Mouse (Mus musculus) embryonic facial prominence, embryonic 13.5 days (tissue): Measurements from ENCODE around the gene Ankrd2. TPM values are rescaled to one million over a fixed set of nuclear protein-coding genes. Genes with fewer than 3 reads are reported as not detected.

Source experiments
- ATAC-seq: fragments of 200-750 bp; cut with Nextera tagmentation; 2 replicates; pipeline ENCODE4 v1.8.0; 2017; ENCODE audit warnings: low read depth; ENCODE audit not compliant: insufficient number of reproducible peaks, insufficient read depth, low FRiP score, low TSS enrichment
- H3K27ac ChIP-seq: fragments of 300-500 bp; sonication (generic); 2 replicates; pipeline ENCODE4 v1.5.1; 2015; ENCODE audit warnings: moderate library complexity, mild to moderate bottlenecking, inconsistent platforms
- H3K27me3 ChIP-seq: fragments of 300-500 bp; sonication (generic); 2 replicates; pipeline ENCODE4 v1.6.1; 2015; ENCODE audit warnings: mild to moderate bottlenecking, inconsistent platforms
- H3K36me3 ChIP-seq: fragments of 300-500 bp; sonication (generic); 2 replicates; pipeline ENCODE4 v1.6.1; 2015; ENCODE audit warnings: mild to moderate bottlenecking, inconsistent platforms
- H3K4me1 ChIP-seq: fragments of 300-500 bp; sonication (generic); 2 replicates; pipeline ENCODE4 v1.6.1; 2015; ENCODE audit warnings: inconsistent platforms
- H3K4me2 ChIP-seq: fragments of 300-500 bp; sonication (generic); 2 replicates; pipeline ENCODE4 v1.6.1; 2015; ENCODE audit warnings: moderate library complexity, mild to moderate bottlenecking, inconsistent platforms
- H3K4me3 ChIP-seq: fragments of 300-500 bp; sonication (generic); 2 replicates; pipeline ENCODE4 v1.5.1; 2015; ENCODE audit warnings: mild to moderate bottlenecking, inconsistent platforms
- H3K9ac ChIP-seq: fragments of 300-500 bp; sonication (generic); 2 replicates; pipeline ENCODE4 v1.6.1; 2015; ENCODE audit warnings: mild to moderate bottlenecking, inconsistent platforms
- H3K9me3 ChIP-seq: fragments of 300-500 bp; sonication (generic); 2 replicates; pipeline ENCODE4 v1.6.1; 2016; ENCODE audit warnings: inconsistent platforms
- WGBS: fragments of 180-500 bp; shearing (Covaris S2); methylation state at CpG from one replicate; pipeline ENCODE4 v1.1.7; 2015; ENCODE audit warnings: mixed read lengths; 5-methylcytosine and 5-hydroxymethylcytosine counted together
- polyA plus RNA-seq: library from polyadenylated mRNA; unstranded; fragments of >200 nt; fragmentation: Nextera tagmentation; extraction: Ambion mirVana; gene quantifications from 2 replicates; pipeline ENCODE4 v1.2.1, GENCODE M21; 2015

Gene Ankrd2
- polyA plus RNA-seq, 1 experiment from 2014 or later: 0.31 TPM

DNA sequence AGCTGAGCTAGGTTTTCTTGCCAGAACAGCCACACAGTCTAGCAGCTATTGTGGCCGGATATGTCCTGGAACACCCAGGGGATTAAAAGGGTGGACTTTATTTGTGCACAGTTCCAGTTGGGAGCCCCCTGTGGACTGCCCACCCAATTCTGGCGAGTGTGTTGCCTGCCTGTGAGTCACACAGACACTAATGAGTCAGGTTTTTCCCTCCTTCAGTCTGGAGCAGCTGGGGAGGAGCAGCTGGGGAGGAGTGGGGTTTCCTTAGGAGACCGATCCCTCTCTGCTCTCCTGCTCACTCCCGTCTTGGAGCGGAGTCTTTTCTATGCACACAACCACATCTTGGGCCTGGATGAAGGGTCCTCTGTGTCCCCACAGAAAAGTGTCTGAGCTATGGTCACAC, 19.0 kb upstream of the Ankrd2 start:
- Histone ChIP-seq H3K4me2 (no peak overlapping the region), H3K27me3 (no peaks in the 10 kb centered on the region), H3K9me3 (no peaks in the 10 kb centered on the region), H3K9ac (peak overlapping the region; percentile 36; the same call in 1 of the 2 replicates), H3K4me3 (no peak overlapping the region), H3K27ac (peak overlapping the region; percentile 76), H3K4me1 (peaks cover 60% of the 10 kb centered on the region), H3K36me3 (no peaks in the 10 kb centered on the region)
- WGBS: 55% methylated on average over 5 of the region's 5 CpGs
- ATAC-seq: no peak

DNA sequence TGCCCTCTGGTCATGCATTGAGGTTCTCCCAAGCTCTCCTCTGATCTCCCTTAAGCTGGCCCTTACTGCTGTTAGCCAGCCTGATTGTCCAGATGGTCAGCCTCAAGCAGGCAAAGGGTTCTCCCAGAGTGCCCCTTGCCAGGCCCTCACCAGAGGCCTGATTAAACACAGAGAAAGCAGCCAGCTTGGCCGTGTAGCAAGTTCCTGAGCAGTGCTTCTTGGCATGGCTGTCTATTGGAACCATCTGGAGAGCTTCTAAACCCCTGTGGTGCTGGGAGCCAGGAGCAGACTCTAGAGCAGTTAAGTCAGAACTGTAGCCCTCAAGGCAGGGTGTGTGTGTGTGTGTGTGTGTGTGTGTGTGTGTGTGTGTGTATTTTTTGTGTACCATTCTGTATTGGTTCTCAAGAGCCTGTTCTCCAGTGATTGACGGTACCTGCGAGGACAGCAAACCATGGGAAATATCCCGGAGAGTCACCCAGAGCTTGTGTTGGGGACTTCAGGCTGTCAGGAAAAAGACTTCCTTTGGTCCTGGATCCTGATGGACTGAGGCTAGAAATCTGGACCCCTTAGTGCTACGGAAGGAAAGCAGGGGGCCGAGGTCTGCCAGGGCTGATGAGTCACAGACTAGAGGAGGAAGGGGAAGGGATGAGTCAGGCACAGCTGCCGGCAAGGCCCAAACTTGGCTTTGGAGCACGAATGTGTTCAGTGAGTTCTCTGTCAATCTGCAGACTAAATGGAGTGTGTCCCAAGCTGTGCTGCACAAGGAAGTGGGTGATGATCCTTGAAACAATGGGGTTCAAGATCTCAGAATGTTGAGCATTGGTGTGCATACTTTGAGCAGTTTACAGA, 18.2 kb upstream of the Ankrd2 start:
- peaks cover 67% of the 10 kb centered on the region for H3K4me1 ChIP-seq

DNA sequence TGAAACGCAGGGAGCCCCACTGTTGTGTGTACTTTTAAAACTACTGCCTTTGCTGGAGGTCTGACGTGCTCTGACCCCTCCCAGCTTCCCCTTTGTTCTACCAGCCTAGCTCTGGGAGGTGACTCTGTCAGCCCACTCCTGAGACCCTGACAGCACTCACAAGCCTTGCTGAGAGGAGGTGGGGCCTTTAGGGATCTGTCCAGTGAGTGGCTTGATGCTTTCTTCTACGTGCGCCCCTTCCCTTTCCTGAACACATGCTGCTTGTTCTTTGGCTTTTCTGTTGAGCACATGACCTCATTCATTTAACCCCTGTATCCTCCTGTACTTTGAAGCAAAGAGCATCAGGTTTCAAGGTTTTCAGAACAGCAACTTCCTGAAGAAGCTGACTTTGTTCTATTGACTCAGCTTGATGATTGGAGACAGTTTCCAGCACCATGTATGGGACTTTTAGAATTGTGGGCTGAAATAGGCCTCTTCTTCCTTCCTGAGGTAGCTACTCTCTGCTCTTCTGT, 16.7 kb upstream of the Ankrd2 start:
- peaks cover 68% of the 10 kb centered on the region for H3K4me1 ChIP-seq
- no peak overlapping the region for H3K4me2 ChIP-seq
- peak overlapping the region; percentile 76 for H3K27ac ChIP-seq
- H3K27me3 ChIP-seq: no peaks in the 10 kb centered on the region
- 31% methylated on average over 4 of the region's 4 CpGs for WGBS
- no peak overlapping the region for H3K4me3 ChIP-seq
- H3K9ac ChIP-seq: no peak overlapping the region
- H3K36me3 ChIP-seq: no peaks in the 10 kb centered on the region
- H3K9me3 ChIP-seq: no peaks in the 10 kb centered on the region
- no peak for ATAC-seq

More for the DNA sequence above, 18.2 kb upstream of the Ankrd2 start:
- Histone ChIP-seq H3K27ac (peak overlapping the region; percentile 76), H3K36me3 (no peaks in the 10 kb centered on the region), H3K4me2 (0 out of 2 replicates have a peak overlapping the region, but pooled peaks have one; percentile 1), H3K27me3 (no peaks in the 10 kb centered on the region), H3K9ac (0 out of 2 replicates have a peak overlapping the region, but pooled peaks have one; percentile 36), H3K9me3 (no peaks in the 10 kb centered on the region), H3K4me3 (no peak overlapping the region)
- no peak for ATAC-seq
- 55% methylated on average over 8 of the region's 8 CpGs for WGBS

DNA sequence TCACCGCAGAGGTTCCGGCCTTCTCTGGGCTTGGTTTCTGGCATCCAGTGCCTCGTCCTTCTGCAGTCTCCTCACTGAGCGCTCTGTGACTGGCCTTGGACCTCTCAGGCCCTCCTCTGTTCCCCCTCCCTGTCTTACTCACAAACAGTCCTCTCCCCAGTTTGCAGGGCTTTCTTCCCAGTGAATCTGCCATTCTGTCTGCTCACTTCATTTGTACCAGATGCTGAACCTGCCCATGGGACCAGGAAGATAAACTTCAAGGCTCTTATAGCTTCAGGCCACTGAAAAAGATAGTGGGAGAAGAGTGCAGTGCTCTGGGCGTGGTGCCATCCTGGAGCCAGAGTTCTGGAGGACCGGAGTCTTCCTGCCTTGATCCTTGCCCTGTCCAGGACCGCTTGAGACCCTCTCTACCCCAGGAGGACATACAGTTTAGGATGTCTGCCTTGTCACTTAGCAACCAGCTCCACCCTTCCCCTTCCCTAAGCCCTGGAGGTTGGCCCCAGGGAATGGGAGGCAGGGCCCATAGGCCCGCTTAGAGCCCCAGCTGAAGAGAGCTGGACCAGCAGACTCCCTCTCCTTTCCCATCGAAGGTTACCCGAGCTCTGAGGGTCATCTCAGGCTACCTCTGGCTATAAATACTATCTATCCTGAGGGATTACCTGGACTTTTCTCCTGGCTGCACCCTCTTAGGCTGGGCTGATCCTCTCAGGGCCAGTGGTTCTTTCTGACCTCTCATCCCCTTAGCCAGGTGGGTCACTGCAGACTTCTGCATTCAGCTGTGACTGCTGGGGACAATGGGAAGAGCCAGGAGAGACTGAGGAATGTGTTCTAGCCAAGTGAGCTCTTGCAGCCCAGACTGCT, 13.9 kb upstream of the Ankrd2 start:
- H3K27ac ChIP-seq: peak overlapping the region; percentile 55
- 58% methylated on average over 10 of the region's 10 CpGs for whole genome bisulfite sequencing

DNA sequence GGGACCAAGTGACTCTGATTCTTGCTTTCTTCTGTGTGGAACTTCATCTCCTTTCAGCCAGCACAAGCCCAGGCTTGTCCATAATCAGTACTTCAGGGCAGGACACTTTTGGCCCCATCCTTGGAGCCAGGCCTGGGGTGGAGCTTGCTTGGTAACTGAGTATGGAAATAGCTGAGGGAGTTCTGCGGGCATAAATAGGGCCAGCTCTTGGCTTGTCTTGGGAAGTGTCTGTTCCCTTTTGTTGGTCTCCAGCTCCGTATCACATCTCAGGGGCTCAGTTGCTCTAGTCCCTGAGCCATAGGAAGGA, 13.3 kb upstream of the Ankrd2 start:
- no peak overlapping the region for H3K9ac ChIP-seq
- no peak overlapping the region for H3K4me3 ChIP-seq
- H3K9me3 ChIP-seq: no peaks in the 10 kb centered on the region
- no peak overlapping the region for H3K4me2 ChIP-seq
- H3K36me3 ChIP-seq: no peaks in the 10 kb centered on the region
- H3K27ac ChIP-seq: peak overlapping the region; percentile 55; the same call in 1 of the 2 replicates
- no peaks in the 10 kb centered on the region for H3K27me3 ChIP-seq
- H3K4me1 ChIP-seq: peaks cover 45% of the 10 kb centered on the region
- WGBS: 69% methylated on average over 2 of the region's 2 CpGs
- ATAC-seq: no peak

More for the DNA sequence above, 13.9 kb upstream of the Ankrd2 start:
- Histone ChIP-seq H3K9ac (no peak overlapping the region), H3K9me3 (no peaks in the 10 kb centered on the region), H3K4me2 (no peak overlapping the region), H3K27me3 (no peaks in the 10 kb centered on the region), H3K36me3 (no peaks in the 10 kb centered on the region), H3K4me3 (no peak overlapping the region), H3K4me1 (peaks cover 51% of the 10 kb centered on the region)
- no peak for ATAC-seq

DNA sequence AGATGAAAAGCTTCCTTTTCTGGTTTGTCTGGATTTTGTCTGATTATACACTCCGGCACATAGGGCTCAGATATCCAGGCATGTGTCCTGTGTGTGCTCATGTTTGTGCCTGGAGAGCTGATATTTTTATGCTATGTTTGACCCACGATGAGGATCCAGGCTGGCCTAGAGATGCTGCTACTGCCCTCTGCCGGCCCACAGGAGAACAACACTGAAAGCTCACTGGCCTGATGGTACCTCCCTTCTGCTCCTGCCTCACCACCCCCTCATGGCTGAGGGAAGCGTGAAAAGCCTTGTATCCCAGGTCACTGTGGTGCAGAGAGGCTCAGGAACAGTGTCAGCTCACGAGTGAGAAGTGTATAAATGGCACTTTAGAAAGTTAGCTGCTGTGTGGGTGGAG, 9.6 kb upstream of the Ankrd2 start:
- ATAC-seq: no peak
- Histone ChIP-seq H3K27me3 (no peaks in the 10 kb centered on the region), H3K4me1 (peaks cover 21% of the 10 kb centered on the region), H3K4me3 (no peak overlapping the region), H3K9ac (no peak overlapping the region), H3K36me3 (no peaks in the 10 kb centered on the region), H3K27ac (no peak overlapping the region), H3K4me2 (no peak overlapping the region), H3K9me3 (no peaks in the 10 kb centered on the region)
- WGBS: 3% methylated on average over 5 of the region's 5 CpGs

DNA sequence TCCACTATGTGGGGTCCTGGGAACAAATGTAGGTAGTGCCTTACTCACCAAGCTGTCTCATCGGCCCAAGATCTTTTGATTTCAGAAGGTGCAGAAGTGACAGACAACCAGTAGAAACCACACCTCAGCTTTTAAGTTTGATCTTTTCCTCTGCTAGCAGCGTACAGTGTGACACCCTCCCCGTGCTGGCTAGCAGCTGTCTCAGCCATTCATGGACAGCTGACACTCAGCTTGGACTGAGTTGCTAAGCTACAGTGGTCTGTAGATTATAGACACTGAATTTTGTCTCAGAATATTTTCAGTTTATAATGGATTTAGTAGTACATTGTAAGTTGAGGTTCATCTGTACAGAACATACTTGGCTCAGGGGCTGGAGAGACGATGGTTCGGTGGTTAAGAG, 4.7 kb upstream of the Ankrd2 start:
- Histone ChIP-seq H3K4me2 (no peak overlapping the region), H3K4me1 (peaks cover 28% of the 10 kb centered on the region), H3K36me3 (peaks cover 19% of the 10 kb centered on the region), H3K9ac (no peak overlapping the region), H3K4me3 (no peak overlapping the region), H3K27me3 (no peaks in the 10 kb centered on the region), H3K9me3 (no peaks in the 10 kb centered on the region), H3K27ac (no peak overlapping the region)
- no peak for ATAC-seq
- WGBS: 80% methylated on average over 5 of the region's 5 CpGs

DNA sequence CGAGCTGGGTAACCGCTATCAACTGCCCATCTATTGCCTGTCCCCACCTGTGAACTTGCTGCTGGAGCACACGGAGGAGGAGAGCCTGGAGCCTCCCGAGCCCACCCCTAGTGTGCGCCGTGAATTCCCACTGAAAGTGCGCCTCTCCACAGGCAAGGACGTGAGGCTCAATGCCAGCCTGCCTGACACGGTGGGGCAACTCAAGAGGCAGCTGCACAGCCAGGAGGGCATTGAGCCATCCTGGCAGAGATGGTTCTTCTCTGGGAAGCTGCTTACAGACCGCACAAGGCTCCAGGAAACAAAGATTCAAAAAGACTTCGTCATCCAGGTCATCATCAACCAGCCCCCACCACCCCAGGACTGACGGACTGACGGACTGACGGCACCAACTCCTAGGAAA, 2.2 kb upstream of the Ankrd2 start:
- Histone ChIP-seq H3K27me3 (no peaks in the 10 kb centered on the region), H3K9ac (peak overlapping the region; percentile 49), H3K27ac (peak overlapping the region; percentile 80), H3K36me3 (peaks cover 19% of the 10 kb centered on the region), H3K4me3 (no peak overlapping the region), H3K4me1 (peaks cover 24% of the 10 kb centered on the region), H3K4me2 (no peak overlapping the region), H3K9me3 (no peaks in the 10 kb centered on the region)
- no peak for ATAC-seq
- 82% methylated on average over 14 of the region's 14 CpGs for WGBS

DNA sequence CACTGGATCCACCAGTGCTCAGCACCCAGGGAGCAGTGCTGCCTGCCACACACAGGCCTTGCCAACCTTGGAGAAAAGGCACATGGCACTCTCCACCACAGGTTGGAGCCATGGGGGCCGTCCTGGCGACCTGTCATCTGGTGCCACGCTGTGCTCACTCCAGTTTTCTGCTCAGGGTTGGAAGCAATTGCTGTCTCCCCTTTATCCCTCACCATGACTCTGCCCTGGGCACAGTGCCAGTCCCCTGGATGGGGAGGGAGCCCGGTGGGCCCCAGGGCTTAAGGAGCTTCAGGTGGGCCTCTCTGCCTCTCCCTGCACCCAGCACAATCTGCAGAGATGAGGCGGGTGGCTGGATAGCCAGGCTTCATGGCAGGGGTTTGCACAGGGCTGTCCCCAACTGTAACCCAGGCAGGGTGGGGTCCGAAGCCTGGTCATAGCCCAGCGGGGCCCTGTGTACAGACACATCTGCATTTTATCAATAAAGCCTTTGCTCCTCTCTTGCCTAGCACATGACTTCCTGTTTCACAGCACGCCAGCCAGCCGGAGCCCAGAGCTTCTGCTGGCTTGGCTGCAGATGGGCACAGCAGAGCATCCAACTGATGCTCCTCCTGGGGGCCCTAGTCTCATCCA, 1.5 kb upstream of the Ankrd2 start:
- Histone ChIP-seq H3K27ac (peak overlapping the region; percentile 80), H3K4me1 (peaks cover 24% of the 10 kb centered on the region), H3K36me3 (peaks cover 19% of the 10 kb centered on the region), H3K27me3 (no peaks in the 10 kb centered on the region), H3K9me3 (no peaks in the 10 kb centered on the region), H3K4me2 (no peak overlapping the region; the same call in 1 of the 2 replicates), H3K9ac (peak overlapping the region; percentile 49), H3K4me3 (no peak overlapping the region)
- ATAC-seq: peak; percentile 35; the same call in 1 of the 2 replicates
- 37% methylated on average over 9 of the region's 9 CpGs for WGBS

DNA sequence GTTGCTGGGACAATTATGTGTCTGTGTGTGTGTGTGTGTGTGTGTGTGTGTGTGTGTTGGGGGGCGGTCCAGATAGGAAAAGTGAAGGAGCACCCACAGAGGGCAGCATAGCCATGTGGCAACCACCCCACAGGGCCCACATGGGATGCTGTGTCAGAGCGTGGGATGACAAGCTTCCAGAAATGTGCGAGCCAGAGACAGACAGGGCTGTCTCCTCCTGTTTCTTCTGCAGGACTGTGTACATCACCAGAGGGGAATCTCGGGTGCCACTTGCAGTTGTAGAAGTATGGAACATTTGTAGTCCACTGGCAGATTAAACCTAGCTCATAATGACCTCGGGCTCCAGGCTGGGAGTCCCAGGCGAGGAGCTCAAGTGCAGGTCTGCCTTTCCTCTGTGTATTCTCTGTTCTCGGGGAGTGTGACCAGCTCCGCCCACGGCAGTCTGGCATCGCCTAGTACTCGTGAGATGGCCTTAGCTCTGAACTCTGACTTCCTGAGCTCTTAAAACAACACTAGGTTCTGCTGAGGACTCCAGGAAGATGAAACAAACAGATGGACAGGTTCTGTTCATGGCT, 832 bp upstream of the Ankrd2 start:
- H3K36me3 ChIP-seq: peaks cover 19% of the 10 kb centered on the region
- peak overlapping the region; percentile 24 for H3K4me2 ChIP-seq
- ATAC-seq: 0 out of 2 replicates have a peak, but pooled peaks have one; percentile 3
- 0 out of 2 replicates have a peak overlapping the region, but pooled peaks have one; percentile 27 for H3K9ac ChIP-seq
- 47% methylated on average over 11 of the region's 11 CpGs for WGBS
- no peaks in the 10 kb centered on the region for H3K9me3 ChIP-seq
- H3K4me1 ChIP-seq: peaks cover 24% of the 10 kb centered on the region
- H3K27me3 ChIP-seq: peaks cover 3% of the 10 kb centered on the region
- H3K27ac ChIP-seq: peak overlapping the region; percentile 80
- H3K4me3 ChIP-seq: no peak overlapping the region

DNA sequence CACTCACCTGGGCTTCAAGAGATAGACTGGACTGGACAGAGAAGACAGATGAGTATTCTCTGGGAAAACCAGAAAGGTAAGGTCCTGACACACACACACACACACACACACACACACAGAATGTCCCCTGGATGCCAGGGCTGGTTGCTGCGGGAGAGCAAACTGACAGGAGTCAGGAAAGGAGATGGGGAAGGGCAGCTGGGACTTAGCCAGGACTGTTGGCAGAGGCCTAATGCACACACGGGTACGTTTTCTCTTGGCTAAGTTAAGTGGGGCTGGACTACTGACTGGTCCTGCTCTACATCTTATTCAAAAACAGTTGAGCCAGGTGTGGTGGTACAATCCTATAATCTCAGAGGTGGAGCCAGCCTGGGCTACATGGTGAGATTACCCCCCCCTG, 557 bp downstream of the Ankrd2 start:
- no peak for ATAC-seq
- WGBS: 86% methylated on average over 3 of the region's 3 CpGs
- H3K27ac ChIP-seq: no peak overlapping the region
- H3K9ac ChIP-seq: no peak overlapping the region
- no peaks in the 10 kb centered on the region for H3K9me3 ChIP-seq
- peaks cover 19% of the 10 kb centered on the region for H3K36me3 ChIP-seq
- peaks cover 24% of the 10 kb centered on the region for H3K4me1 ChIP-seq
- no peak overlapping the region for H3K4me3 ChIP-seq
- H3K27me3 ChIP-seq: peaks cover 6% of the 10 kb centered on the region
- H3K4me2 ChIP-seq: no peak overlapping the region
